Mouse (Mus musculus): ENCODE results near the gene Fga.

DNA sequence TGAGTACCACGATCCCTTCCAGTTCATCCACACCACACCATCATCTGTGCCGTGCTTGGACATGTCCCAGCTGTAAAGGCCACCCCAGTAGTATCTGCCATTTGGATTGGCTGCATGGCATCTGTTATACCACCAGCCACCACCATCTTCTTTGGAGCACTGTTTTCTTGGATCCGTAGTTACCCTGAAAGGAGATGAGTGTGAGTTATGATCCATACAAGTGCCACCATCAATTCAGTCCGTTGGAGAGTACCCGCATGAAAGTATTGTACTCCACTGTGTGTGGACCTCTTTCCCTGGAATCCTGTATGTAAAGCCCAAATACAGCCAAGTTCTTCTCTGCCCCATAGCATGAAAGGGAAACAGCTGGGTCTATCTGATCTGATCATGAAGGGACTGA, 16.6 kb downstream of the Fga start:
- TF ChIP-seq POLR2A (IDR thresholded peaks at IDR 0.05; ENCODE audit: borderline replicate concordance, control insufficient read depth, low read depth, low read length) (no peak), CTCF (IDR thresholded peaks at IDR 0.05; ENCODE audit: control insufficient read depth, insufficient read depth, low read length) (no peak)

Measured in bone marrow, adult 2 months (tissue).